28 mouse cellular contexts compared by ENCODE assay signal in genomic region chr1:34307191-34307590, GRCm38 (mm10).
"Had no signal": no experiment of that assay in that cellular context is flagged by ENCODE, and none has a peak within 500 bp of the region (broad histone marks: within the 10 kb centered on the region; RNA-seq: fewer than 3 reads in every experiment).

No protein-coding gene starts in this region.

- ATAC-seq: hindbrain, embryonic 16.5 days; hindbrain, postnatal 0 days; inflammation-experienced regulatory T-cells, adult 6 months; intestine, embryonic 15.5 days; intestine, embryonic 16.5 days; intestine, postnatal 0 days had no signal

- H3K9ac ChIP-seq: heart, embryonic 12.5 days; heart, embryonic 13.5 days; heart, embryonic 15.5 days; hindbrain, embryonic 12.5 days; hindbrain, embryonic 13.5 days; hindbrain, embryonic 14.5 days; hindbrain, embryonic 15.5 days; intestine, embryonic 15.5 days; kidney, embryonic 15.5 days had no signal

- H3K4me2 ChIP-seq: heart, embryonic 11.5 days; heart, embryonic 12.5 days; heart, embryonic 13.5 days; heart, embryonic 15.5 days; hindbrain, embryonic 12.5 days; hindbrain, embryonic 13.5 days; hindbrain, embryonic 14.5 days; hindbrain, embryonic 15.5 days; intestine, embryonic 15.5 days; kidney, embryonic 15.5 days had no signal

- H3K4me3 ChIP-seq: heart, embryonic 12.5 days; heart, embryonic 13.5 days; heart, embryonic 15.5 days; hindbrain, embryonic 10.5 days; hindbrain, embryonic 12.5 days; hindbrain, embryonic 13.5 days; hindbrain, embryonic 15.5 days; intestine, embryonic 15.5 days; kidney, embryonic 15.5 days; layer of hippocampus, adult 2 months; left cerebral cortex, adult 2 months had no signal

- H3K27ac ChIP-seq: heart, embryonic 13.5 days; heart, embryonic 15.5 days; hindbrain, embryonic 10.5 days; hindbrain, embryonic 12.5 days; hindbrain, embryonic 13.5 days; hindbrain, embryonic 14.5 days; hindbrain, embryonic 15.5 days; hindbrain, postnatal 0 days; intestine, embryonic 15.5 days; kidney, embryonic 15.5 days; kidney, postnatal 0 days; layer of hippocampus, adult 2 months; left cerebral cortex, adult 2 months had no signal

- H3K27me3 ChIP-seq: heart, embryonic 12.5 days; heart, embryonic 13.5 days; heart, embryonic 15.5 days; hindbrain, embryonic 12.5 days; hindbrain, embryonic 13.5 days; hindbrain, embryonic 15.5 days; intestine, embryonic 15.5 days; kidney, embryonic 15.5 days had no signal

- DNase-seq: heart, postnatal 14 days; heart, postnatal 36 days; heart, postnatal 4 days; kidney, adult 18-20 months; kidney, postnatal 10 days; kidney, postnatal 14 days; kidney, postnatal 4 days; layer of hippocampus, adult 9-11 months; layer of hippocampus, postnatal 36 days had no signal

- H3K9me3 ChIP-seq: heart, embryonic 12.5 days; heart, embryonic 13.5 days; heart, embryonic 15.5 days; hindbrain, embryonic 10.5 days; hindbrain, embryonic 12.5 days; hindbrain, embryonic 13.5 days; hindbrain, embryonic 15.5 days; intestine, embryonic 15.5 days; kidney, embryonic 15.5 days had no signal

- H3K4me1 ChIP-seq: hindbrain, embryonic 10.5 days; hindbrain, embryonic 12.5 days; hindbrain, embryonic 13.5 days; hindbrain, embryonic 15.5 days; intestine, embryonic 15.5 days; kidney, embryonic 15.5 days had no signal
